Mouse (Mus musculus) layer of hippocampus, adult 9-10 months (tissue): ENCODE measurements around the gene Zeb2.

ENCODE experiments used
- DNase-seq: peaks from one replicate; pipeline ENCODE4 v3.0.0; 2022; ENCODE audit warnings: low spot score

The Zeb2 gene

GRCm38 (mm10) chr2:45060768-45061167 lies 56.4 kb downstream of the Zeb2 start:
- DNase-seq = no peak

GRCm38 (mm10) chr2:45060202-45060601 lies 57.0 kb downstream of the Zeb2 start:
- no peak for DNase-seq

- no peak for DNase-seq
Observed at GRCm38 (mm10) chr2:45059599-45059998, 57.6 kb downstream of the Zeb2 start.

- DNase-seq = no peak
Observed at GRCm38 (mm10) chr2:45059010-45059409, 58.2 kb downstream of the Zeb2 start.

GRCm38 (mm10) chr2:45058183-45058582 lies 59.0 kb downstream of the Zeb2 start:
- no peak for DNase-seq

- DNase-seq = no peak
Observed at GRCm38 (mm10) chr2:45056856-45057562, 60.2 kb downstream of the Zeb2 start.

- no peak for DNase-seq
Observed at GRCm38 (mm10) chr2:45055926-45056325, 61.3 kb downstream of the Zeb2 start.

GRCm38 (mm10) chr2:45055034-45055615 lies 62.1 kb downstream of the Zeb2 start:
- DNase-seq = no peak

- no peak for DNase-seq
Observed at GRCm38 (mm10) chr2:45054070-45055025, 62.8 kb downstream of the Zeb2 start.

GRCm38 (mm10) chr2:45052587-45052986 lies 64.6 kb downstream of the Zeb2 start:
- no peak for DNase-seq

- DNase-seq = no peak
Observed at GRCm38 (mm10) chr2:45051321-45051720, 65.9 kb downstream of the Zeb2 start.

GRCm38 (mm10) chr2:45049923-45050322 lies 67.3 kb downstream of the Zeb2 start:
- DNase-seq = no peak

- no peak for DNase-seq
Observed at GRCm38 (mm10) chr2:45049279-45049678, 67.9 kb downstream of the Zeb2 start.

- no peak for DNase-seq
Observed at GRCm38 (mm10) chr2:45040706-45041312, 76.4 kb downstream of the Zeb2 start.

GRCm38 (mm10) chr2:45039503-45039902 lies 77.7 kb downstream of the Zeb2 start:
- DNase-seq = no peak

- DNase-seq = no peak
Observed at GRCm38 (mm10) chr2:45028091-45028638, 89.0 kb downstream of the Zeb2 start.

- no peak for DNase-seq
Observed at GRCm38 (mm10) chr2:45017186-45017800, 99.9 kb downstream of the Zeb2 start.

- DNase-seq = no peak
Observed at GRCm38 (mm10) chr2:45013325-45013724, 103.9 kb downstream of the Zeb2 start.

- DNase-seq = no peak
Observed at GRCm38 (mm10) chr2:45012676-45013075, 104.5 kb downstream of the Zeb2 start.

GRCm38 (mm10) chr2:45010701-45011100 lies 106.5 kb downstream of the Zeb2 start:
- DNase-seq = no peak

- peak; percentile 56 for DNase-seq
Observed at GRCm38 (mm10) chr2:44999906-45000305, 117.3 kb downstream of the Zeb2 start.

- no peak for DNase-seq
Observed at GRCm38 (mm10) chr2:44998710-44999109, 118.5 kb downstream of the Zeb2 start.
